Mouse (Mus musculus) liver, embryonic 13.5 days (tissue): Measurements from ENCODE around the gene Mrpl18. TPM values are rescaled to one million over a fixed set of nuclear protein-coding genes. Genes with fewer than 3 reads are reported as not detected.
"Not testable (repeated sequence)": the region's sequence is repeated elsewhere in the genome, so short reads cannot be mapped to it uniquely, and the experiment has no call there.

Source experiments
- ATAC-seq: fragments of 200-750 bp; cut with Nextera tagmentation; 2 replicates; pipeline ENCODE4 v1.8.0; 2017; ENCODE audit warnings: low read depth, mild to moderate bottlenecking, moderate number of reproducible peaks, moderate library complexity
- DNase-seq: peaks from one replicate; pipeline ENCODE4 v3.0.0; 2022
- H3K27ac ChIP-seq: fragments of 300-500 bp; sonication (generic); 2 replicates; pipeline ENCODE4 v1.5.1; 2015; ENCODE audit warnings: moderate library complexity, mild to moderate bottlenecking, inconsistent platforms
- H3K27me3 ChIP-seq: fragments of 300-500 bp; sonication (generic); 2 replicates; pipeline ENCODE4 v1.6.1; 2015; ENCODE audit warnings: mild to moderate bottlenecking, inconsistent platforms
- H3K36me3 ChIP-seq: fragments of 300-500 bp; sonication (generic); 2 replicates; pipeline ENCODE4 v1.6.1; 2015; ENCODE audit warnings: mild to moderate bottlenecking, inconsistent platforms
- H3K4me1 ChIP-seq: fragments of 300-500 bp; sonication (generic); replicated peaks from 2 replicates; pipeline ENCODE4 v1.6.1; 2015; ENCODE audit warnings: inconsistent platforms
- H3K4me2 ChIP-seq: fragments of 300-500 bp; sonication (generic); 2 replicates; pipeline ENCODE4 v1.6.1; 2015; ENCODE audit warnings: inconsistent platforms, mild to moderate bottlenecking, moderate library complexity
- H3K4me3 ChIP-seq: fragments of 300-500 bp; sonication (generic); replicated peaks from 2 replicates; pipeline ENCODE4 v1.5.1; 2015; ENCODE audit warnings: mild to moderate bottlenecking, inconsistent platforms
- H3K9ac ChIP-seq: fragments of 300-500 bp; sonication (generic); 2 replicates; pipeline ENCODE4 v1.6.1; 2015; ENCODE audit warnings: mild to moderate bottlenecking, inconsistent platforms
- H3K9me3 ChIP-seq: fragments of 300-500 bp; sonication (generic); replicated peaks from 2 replicates; pipeline ENCODE4 v1.6.1; 2016; ENCODE audit warnings: inconsistent platforms
- WGBS: fragments of 180-500 bp; shearing (Covaris S2); methylation state at CpG from one replicate; pipeline ENCODE4 v1.1.7; 2015; ENCODE audit not compliant: insufficient replicate concordance; 5-methylcytosine and 5-hydroxymethylcytosine counted together
- polyA plus RNA-seq: library from polyadenylated mRNA; unstranded; fragments of >200 nt; fragmentation: Nextera tagmentation; extraction: Ambion mirVana; gene quantifications from 2 replicates; pipeline ENCODE4 v1.2.1, GENCODE M21; 2015

Gene Mrpl18
- polyA plus RNA-seq, 1 experiment from 2014 or later = 184 TPM

DNA sequence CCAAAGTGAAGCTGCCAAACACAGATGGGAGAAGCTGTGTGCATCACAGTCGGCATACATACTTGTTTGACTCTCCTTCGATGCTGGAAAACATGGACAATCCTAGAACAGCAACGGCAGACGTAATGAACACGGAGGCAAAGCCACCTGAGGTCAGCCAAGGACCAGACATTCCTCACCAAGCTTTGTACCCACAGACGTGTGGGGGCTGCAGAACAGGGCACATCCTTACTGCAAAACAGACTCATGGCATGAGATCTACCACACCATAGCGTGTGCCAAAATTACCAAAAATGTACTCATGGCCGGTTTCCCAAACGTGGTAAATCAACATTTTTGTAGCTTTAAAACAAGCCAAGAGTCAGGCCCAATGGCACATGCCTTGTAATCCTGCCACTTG is 9.7 kb downstream of the Mrpl18 start:
- ATAC-seq = no peak
- H3K9ac ChIP-seq = no peak overlapping the region
- 77% methylated on average over 9 of the region's 9 CpGs for WGBS
- H3K27ac ChIP-seq = no peak overlapping the region
- H3K27me3 ChIP-seq = no peaks in the 10 kb centered on the region
- H3K9me3 ChIP-seq = no peaks in the 10 kb centered on the region
- no peaks in the 10 kb centered on the region for H3K4me1 ChIP-seq
- no peak overlapping the region for H3K4me2 ChIP-seq
- no peak for DNase-seq
- H3K36me3 ChIP-seq = peaks cover 54% of the 10 kb centered on the region
- H3K4me3 ChIP-seq = no peak overlapping the region

DNA sequence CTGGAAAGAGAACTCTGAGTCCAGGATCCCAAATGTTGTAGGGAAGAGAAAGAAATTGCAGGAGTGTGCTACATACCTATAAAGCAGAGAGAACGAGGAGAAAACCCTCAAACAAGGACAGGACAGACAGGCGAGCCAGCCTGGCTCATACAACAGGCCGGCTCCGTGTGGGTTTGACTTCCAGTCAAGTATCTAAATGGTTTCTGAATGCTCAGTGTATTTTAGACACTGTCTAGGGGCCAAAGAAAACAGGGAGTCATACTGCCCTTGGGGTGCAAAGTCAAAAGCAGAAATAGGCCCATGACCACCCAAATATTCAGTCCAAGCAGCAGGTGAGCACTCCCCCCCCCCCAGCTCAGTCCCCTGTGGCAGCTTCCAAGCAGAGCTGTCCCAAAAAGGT is 10.3 kb downstream of the Mrpl18 start:
- WGBS = 76% methylated on average over 4 of the region's 4 CpGs
- no peak for DNase-seq
- H3K4me2 ChIP-seq = no peak overlapping the region
- H3K27ac ChIP-seq = no peak overlapping the region
- no peak overlapping the region for H3K4me3 ChIP-seq
- H3K4me1 ChIP-seq = no peaks in the 10 kb centered on the region
- H3K9me3 ChIP-seq = no peaks in the 10 kb centered on the region
- H3K27me3 ChIP-seq = no peaks in the 10 kb centered on the region
- no peak overlapping the region for H3K9ac ChIP-seq
- H3K36me3 ChIP-seq = peaks cover 53% of the 10 kb centered on the region
- no peak for ATAC-seq

DNA sequence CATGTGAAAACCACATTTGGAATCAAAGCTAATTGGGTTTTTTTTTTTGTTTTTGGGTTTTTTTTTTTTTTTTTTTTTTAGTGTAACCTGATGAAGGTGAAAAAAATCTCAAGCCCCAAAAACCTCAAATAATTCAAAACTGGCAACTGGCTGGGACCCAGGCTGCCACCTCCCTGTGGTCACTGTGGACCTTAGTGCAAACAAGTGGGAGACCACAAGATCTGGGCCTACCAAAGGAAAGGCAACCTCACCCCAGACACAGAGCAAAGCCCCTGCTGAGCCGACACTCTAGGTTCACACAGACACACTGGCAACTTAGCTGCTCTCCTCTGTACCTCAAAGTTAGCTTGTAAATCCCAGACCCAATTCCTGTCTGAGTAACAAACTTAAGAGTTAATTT is 11.8 kb downstream of the Mrpl18 start:
- H3K9ac ChIP-seq = no peak overlapping the region
- H3K9me3 ChIP-seq = no peaks in the 10 kb centered on the region
- DNase-seq = no peak
- no peak overlapping the region for H3K4me2 ChIP-seq
- H3K36me3 ChIP-seq = peaks cover 59% of the 10 kb centered on the region
- no peaks in the 10 kb centered on the region for H3K4me1 ChIP-seq
- H3K27me3 ChIP-seq = no peaks in the 10 kb centered on the region
- H3K4me3 ChIP-seq = no peak overlapping the region
- no peak overlapping the region for H3K27ac ChIP-seq
- no peak for ATAC-seq
- 84% methylated on average over 1 of the region's 1 CpGs for WGBS

DNA sequence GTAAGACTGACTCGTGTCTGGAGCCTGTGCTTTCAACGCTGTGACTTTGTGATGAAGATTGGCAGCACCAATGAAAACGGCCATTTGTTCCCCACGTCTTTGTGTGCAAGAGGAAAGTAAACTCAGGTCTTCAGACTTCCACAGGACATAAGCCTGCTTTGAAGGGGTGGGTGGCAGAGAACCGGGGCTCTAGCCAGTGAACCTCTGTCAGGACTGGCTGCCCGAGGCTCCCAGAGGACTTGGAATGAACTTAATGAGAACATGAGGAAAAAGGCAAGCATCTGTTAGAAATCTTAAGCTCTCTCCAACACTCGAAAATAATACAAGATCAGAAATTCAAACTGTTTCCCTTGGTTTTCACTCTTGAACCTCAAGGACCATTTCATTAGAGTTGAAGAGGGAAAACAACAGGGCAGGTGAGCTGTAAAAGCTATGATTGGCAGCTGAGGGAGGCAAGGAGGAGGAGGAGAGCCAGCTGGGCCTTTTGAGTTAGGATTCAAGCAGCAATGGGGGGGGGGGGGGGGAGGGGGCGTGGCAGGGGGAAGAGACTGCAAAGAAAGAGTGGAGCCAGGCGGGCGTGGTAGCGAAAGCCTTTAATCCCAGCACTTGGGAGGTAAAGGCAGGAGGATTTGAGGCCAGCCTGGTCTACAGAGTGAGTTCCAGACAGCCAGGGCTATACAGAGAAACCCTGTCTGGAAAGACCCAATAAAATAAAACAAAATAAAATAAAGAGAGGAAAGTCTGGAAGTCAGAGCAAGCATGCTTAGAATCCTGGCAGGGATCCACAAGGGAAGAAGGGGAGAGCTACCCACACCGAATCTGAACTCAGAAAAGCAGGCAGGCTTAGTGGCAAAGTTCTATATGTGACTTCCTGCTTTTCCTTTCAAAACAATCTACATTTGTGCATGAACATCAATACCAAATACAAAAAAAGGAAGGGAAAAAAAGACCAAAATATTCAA is 12.5 kb downstream of the Mrpl18 start:
- Histone ChIP-seq H3K27ac (no peak overlapping the region), H3K4me3 (no peak overlapping the region), H3K27me3 (no peaks in the 10 kb centered on the region), H3K4me2 (no peak overlapping the region), H3K4me1 (no peaks in the 10 kb centered on the region), H3K9ac (no peak overlapping the region), H3K36me3 (peaks cover 63% of the 10 kb centered on the region), H3K9me3 (no peaks in the 10 kb centered on the region)
- WGBS = 71% methylated on average over 11 of the region's 12 CpGs
- no peak for ATAC-seq
- DNase-seq = no peak

DNA sequence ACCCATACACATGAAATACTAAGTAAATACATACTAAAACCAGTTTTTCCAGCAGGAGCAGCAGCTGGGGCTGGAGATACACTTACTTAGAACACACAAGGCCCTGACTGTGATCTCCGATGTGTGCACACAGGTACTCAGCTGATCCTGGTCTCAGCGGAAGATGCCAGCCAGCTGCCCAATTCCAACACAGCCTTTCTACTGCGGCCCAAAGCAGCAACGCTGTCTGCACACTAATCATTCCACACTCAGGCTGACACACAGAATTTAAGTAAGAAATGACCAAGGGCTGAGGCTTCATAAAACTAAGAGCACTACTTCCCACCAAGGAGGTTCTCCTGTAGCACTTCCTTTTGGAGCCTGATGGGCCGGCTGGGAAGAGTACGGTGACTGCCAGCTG is 13.9 kb downstream of the Mrpl18 start:
- no peak overlapping the region for H3K4me2 ChIP-seq
- no peak overlapping the region for H3K4me3 ChIP-seq
- no peaks in the 10 kb centered on the region for H3K4me1 ChIP-seq
- H3K9me3 ChIP-seq = no peaks in the 10 kb centered on the region
- 88% methylated on average over 6 of the region's 6 CpGs for WGBS
- DNase-seq (no peak), ATAC-seq (no peak)
- no peak overlapping the region for H3K9ac ChIP-seq
- H3K27me3 ChIP-seq = no peaks in the 10 kb centered on the region
- H3K36me3 ChIP-seq = peaks cover 67% of the 10 kb centered on the region
- H3K27ac ChIP-seq = no peak overlapping the region

DNA sequence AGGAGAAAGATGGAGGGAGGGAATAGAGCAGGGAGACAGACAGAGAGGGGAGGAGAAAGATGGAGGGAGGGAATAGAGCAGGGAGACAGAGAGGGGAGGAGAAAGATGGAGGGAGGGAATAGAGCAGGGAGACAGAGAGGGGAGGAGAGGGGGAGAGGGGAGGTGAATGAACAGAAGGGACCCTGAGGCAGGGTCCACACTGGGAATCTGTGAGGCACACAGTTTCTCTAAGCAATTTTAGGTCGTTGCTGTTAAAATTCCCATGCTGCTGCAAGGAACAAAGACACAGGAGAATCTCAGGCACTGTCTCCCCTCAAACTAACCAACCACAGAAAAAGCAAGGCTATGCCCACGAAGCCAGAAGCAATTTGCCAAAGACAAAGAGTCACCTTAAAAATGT is 17.5 kb downstream of the Mrpl18 start:
- not testable (repeated sequence) for H3K4me3 ChIP-seq, H3K4me1 ChIP-seq, H3K27me3 ChIP-seq, DNase-seq, H3K9ac ChIP-seq, H3K27ac ChIP-seq, H3K4me2 ChIP-seq, ATAC-seq, H3K9me3 ChIP-seq
- WGBS = 42% methylated on average over 2 of the region's 2 CpGs
- H3K36me3 ChIP-seq = peaks cover 57% of the 10 kb centered on the region

DNA sequence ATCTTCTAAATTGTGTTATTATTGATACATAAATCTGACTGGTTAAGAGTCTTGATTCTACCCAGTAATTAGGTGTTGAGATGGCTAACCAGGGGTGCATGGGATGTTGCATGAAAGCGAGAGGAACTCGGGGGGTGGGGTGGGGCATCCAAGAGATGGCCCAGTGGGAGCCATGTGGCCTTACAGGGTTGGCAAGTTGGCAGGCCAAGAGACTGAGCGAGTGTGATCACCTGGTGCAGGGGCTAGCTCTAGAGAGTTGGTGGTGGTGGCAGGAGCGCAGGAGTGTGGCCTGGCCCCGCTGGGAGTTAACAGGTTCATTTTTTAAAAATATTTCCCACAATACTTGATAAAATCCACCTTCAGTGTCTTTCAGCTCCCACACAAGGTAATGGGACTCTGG is 18.5 kb downstream of the Mrpl18 start:
- Histone ChIP-seq H3K9me3 (no peaks in the 10 kb centered on the region), H3K9ac (no peak overlapping the region), H3K27ac (no peak overlapping the region), H3K4me1 (no peaks in the 10 kb centered on the region), H3K36me3 (peaks cover 49% of the 10 kb centered on the region), H3K4me3 (no peak overlapping the region), H3K27me3 (no peaks in the 10 kb centered on the region), H3K4me2 (no peak overlapping the region)
- DNase-seq (no peak), ATAC-seq (no peak)
- WGBS = 78% methylated on average over 5 of the region's 5 CpGs

DNA sequence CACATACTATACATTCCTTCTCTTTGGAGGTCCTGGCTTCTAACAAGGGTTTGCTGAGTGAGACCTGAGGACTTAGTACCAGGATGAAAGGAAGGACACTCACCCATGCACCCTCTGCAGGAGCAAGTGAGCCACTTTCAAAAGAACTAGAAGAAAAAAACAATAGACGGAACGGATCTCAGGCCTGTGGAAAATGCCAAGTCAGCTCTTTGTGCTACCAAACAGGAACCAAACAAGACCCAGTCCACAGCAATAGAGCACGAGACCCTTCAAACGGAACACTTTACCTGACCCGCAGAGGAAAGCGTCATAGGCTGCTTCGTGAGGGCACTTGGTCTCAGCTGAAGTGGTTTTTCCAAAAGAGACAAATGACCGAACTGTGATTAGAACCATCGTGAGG is 24.1 kb downstream of the Mrpl18 start:
- Histone ChIP-seq H3K4me2 (no peak overlapping the region), H3K9me3 (no peaks in the 10 kb centered on the region), H3K27me3 (no peaks in the 10 kb centered on the region), H3K4me1 (no peaks in the 10 kb centered on the region), H3K4me3 (no peak overlapping the region), H3K27ac (no peak overlapping the region), H3K36me3 (peaks cover 28% of the 10 kb centered on the region; the same call in 1 of the 2 replicates), H3K9ac (no peak overlapping the region)
- DNase-seq (no peak), ATAC-seq (no peak)
- 86% methylated on average over 9 of the region's 9 CpGs for WGBS

DNA sequence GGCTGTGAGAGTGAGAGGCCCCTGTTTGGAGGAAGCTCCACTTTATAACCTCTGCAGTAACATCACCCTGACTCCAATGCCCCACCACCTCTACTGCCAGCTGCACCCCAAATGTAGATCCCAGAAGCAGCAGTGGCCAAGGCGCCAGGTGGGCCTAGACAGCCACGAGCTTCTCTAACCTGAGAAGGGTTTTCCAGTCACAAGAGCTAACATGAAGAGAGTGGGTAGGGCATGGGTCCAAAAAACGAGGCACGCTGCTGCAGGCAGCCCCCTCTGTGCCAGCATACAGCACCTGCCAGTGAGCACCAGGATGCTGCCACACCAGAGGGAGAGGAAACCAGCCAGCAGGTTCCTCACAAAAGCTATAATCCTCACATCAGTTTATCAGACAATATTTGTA is 25.1 kb downstream of the Mrpl18 start:
- Histone ChIP-seq H3K9me3 (no peaks in the 10 kb centered on the region), H3K4me1 (no peaks in the 10 kb centered on the region), H3K9ac (no peak overlapping the region), H3K27ac (no peak overlapping the region), H3K4me3 (no peak overlapping the region), H3K27me3 (no peaks in the 10 kb centered on the region), H3K36me3 (peaks cover 26% of the 10 kb centered on the region; the same call in 1 of the 2 replicates), H3K4me2 (no peak overlapping the region)
- no peak for DNase-seq
- WGBS = 77% methylated on average over 4 of the region's 4 CpGs
- ATAC-seq = no peak

DNA sequence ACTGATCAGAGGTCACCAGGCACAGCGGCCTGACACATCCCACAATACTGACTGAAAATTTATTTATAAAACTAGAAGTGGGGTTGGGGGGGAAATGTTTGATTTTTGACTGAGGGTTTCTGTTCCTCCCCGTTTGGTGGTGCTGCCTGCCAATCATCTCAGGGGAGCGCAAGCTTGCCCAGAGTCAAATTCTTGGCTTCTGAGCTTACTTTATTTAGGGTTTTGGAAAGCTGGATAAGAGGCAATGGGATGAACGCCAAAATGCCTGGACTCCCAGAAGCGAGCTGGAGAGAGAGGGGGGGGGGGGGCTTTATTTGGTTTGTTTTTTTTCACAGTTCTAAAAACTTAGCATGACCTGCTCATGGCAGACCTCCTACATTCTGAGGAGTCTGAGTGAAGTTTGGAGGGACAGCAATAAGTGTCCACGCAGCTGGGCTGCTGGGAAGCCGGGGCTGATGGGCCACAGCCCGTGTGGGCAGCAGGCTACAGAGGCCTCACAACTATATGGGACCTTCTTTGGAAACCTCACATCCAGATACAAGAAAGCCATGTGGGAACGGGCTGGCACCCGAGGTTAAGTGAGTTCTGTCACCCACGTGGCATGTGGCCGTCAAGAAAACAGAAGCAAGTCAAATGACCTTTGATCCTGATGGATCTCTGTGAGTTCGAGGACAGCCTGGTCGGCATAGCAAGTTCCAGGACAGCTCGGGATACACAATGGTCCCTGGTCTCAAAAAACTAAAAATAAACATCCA is 28.9 kb downstream of the Mrpl18 start:
- no peak overlapping the region for H3K27ac ChIP-seq
- H3K4me3 ChIP-seq = no peak overlapping the region
- no peak overlapping the region for H3K4me2 ChIP-seq
- ATAC-seq (no peak), DNase-seq (no peak)
- peaks cover 16% of the 10 kb centered on the region; the same call in 1 of the 2 replicates for H3K36me3 ChIP-seq
- no peaks in the 10 kb centered on the region for H3K27me3 ChIP-seq
- no peaks in the 10 kb centered on the region for H3K9me3 ChIP-seq
- WGBS = 70% methylated on average over 15 of the region's 15 CpGs
- H3K9ac ChIP-seq = no peak overlapping the region
- no peaks in the 10 kb centered on the region for H3K4me1 ChIP-seq

DNA sequence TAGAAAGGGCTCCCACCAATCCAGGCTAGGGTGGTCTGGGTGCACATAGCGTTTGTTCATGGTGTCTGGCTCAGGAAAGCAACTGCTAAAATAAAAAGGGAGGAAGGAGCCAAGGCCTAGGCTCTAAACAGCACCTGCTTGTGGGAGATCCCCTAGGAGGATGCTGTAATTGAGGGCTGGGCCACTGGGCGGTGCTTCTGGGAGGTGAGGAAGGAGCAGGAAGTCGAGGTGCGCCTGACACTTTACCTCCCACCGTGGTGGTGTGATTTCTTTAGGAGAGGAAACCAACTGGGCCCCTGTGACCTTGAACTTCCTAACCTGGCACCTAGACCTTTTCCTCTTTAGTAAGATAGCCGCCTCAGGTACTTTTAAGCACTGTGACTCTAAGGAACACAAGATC is 29.5 kb downstream of the Mrpl18 start:
- Histone ChIP-seq H3K4me3 (no peak overlapping the region), H3K4me1 (no peaks in the 10 kb centered on the region), H3K36me3 (peaks cover 11% of the 10 kb centered on the region; the same call in 1 of the 2 replicates), H3K27me3 (no peaks in the 10 kb centered on the region), H3K4me2 (no peak overlapping the region), H3K27ac (no peak overlapping the region), H3K9ac (no peak overlapping the region), H3K9me3 (no peaks in the 10 kb centered on the region)
- DNase-seq (no peak), ATAC-seq (no peak)
- WGBS = 34% methylated on average over 6 of the region's 6 CpGs
